Mouse (Mus musculus) forebrain, embryonic 16.5 days (tissue): Measurements from ENCODE around the gene Akr1c13. TPM values are rescaled to one million over a fixed set of nuclear protein-coding genes. Genes with fewer than 3 reads are reported as not detected.

Experiments
- ATAC-seq: fragments of 200-750 bp; cut with Nextera tagmentation; 2 replicates; pipeline ENCODE4 v1.8.0; 2017; ENCODE audit warnings: mild to moderate bottlenecking, moderate library complexity
- H3K27ac ChIP-seq: fragments of 300-500 bp; sonication (generic); 2 replicates; pipeline ENCODE4 v1.5.1; 2014; ENCODE audit warnings: low read length, control low read depth
- H3K27me3 ChIP-seq: fragments of 300-500 bp; sonication (generic); replicated peaks from 2 replicates; pipeline ENCODE4 v1.6.1; 2014; ENCODE audit warnings: low read length; ENCODE audit not compliant: control insufficient read depth, insufficient read depth
- H3K36me3 ChIP-seq: fragments of 300-500 bp; sonication (generic); 2 replicates; pipeline ENCODE4 v1.6.1; 2014; ENCODE audit not compliant: control insufficient read depth, insufficient read depth
- H3K4me1 ChIP-seq: fragments of 300-500 bp; sonication (generic); replicated peaks from 2 replicates; pipeline ENCODE4 v1.6.1; 2014; ENCODE audit warnings: low read length; ENCODE audit not compliant: control insufficient read depth, insufficient read depth
- H3K4me2 ChIP-seq: fragments of 300-500 bp; sonication (generic); 2 replicates; pipeline ENCODE4 v1.6.1; 2014; ENCODE audit warnings: mild to moderate bottlenecking, low read length, control low read depth
- H3K4me3 ChIP-seq: fragments of 300-500 bp; sonication (generic); replicated peaks from 2 replicates; pipeline ENCODE4 v1.5.1; 2014; ENCODE audit warnings: mild to moderate bottlenecking, low read length, control low read depth
- H3K9ac ChIP-seq: fragments of 300-500 bp; sonication (generic); replicated peaks from 2 replicates; pipeline ENCODE4 v1.6.1; 2014; ENCODE audit warnings: low read depth, low read length, control low read depth
- H3K9me3 ChIP-seq: fragments of 300-500 bp; sonication (generic); 2 replicates; pipeline ENCODE4 v1.6.1; 2016; ENCODE audit warnings: low read length; ENCODE audit not compliant: control insufficient read depth
- WGBS: fragments of 180-500 bp; shearing (Covaris S2); extraction: QIAGEN DNeasy Blood & Tissue Kit; methylation state at CpG from one replicate; pipeline ENCODE4 v1.1.7; 2014; 5-methylcytosine and 5-hydroxymethylcytosine counted together
- polyA plus RNA-seq: library from polyadenylated mRNA; unstranded; fragments of >200 nt; fragmentation: Nextera tagmentation; extraction: Ambion mirVana; gene quantifications from 2 replicates; pipeline ENCODE4 v1.2.1, GENCODE M21; 2015

Gene Akr1c13
- polyA plus RNA-seq, 1 experiment from 2014 or later, result 3.1 TPM

- Histone ChIP-seq H3K36me3 (no peaks in the 10 kb centered on the region), H3K9me3 (no peaks in the 10 kb centered on the region), H3K4me3 (no peak overlapping the region), H3K27ac (no peak overlapping the region), H3K4me1 (no peaks in the 10 kb centered on the region), H3K9ac (no peak overlapping the region), H3K27me3 (no peaks in the 10 kb centered on the region), H3K4me2 (no peak overlapping the region)
- ATAC-seq, result no peak
- WGBS, result 91% methylated on average over 8 of the region's 8 CpGs
These were observed 40.1 kb downstream of the Akr1c13 start for GRCm38 (mm10) chr13:4230841-4231623.

- H3K9ac ChIP-seq, result no peak overlapping the region
- 89% methylated on average over 1 of the region's 1 CpGs for WGBS
- no peak overlapping the region for H3K4me2 ChIP-seq
- ATAC-seq, result no peak
- no peaks in the 10 kb centered on the region for H3K9me3 ChIP-seq
- no peak overlapping the region for H3K27ac ChIP-seq
- H3K4me3 ChIP-seq, result no peak overlapping the region
- H3K27me3 ChIP-seq, result no peaks in the 10 kb centered on the region
- H3K36me3 ChIP-seq, result no peaks in the 10 kb centered on the region
- no peaks in the 10 kb centered on the region for H3K4me1 ChIP-seq
These were observed 42.2 kb downstream of the Akr1c13 start for GRCm38 (mm10) chr13:4233135-4233534.

GRCm38 (mm10) chr13:4233536-4234172, 42.7 kb downstream of the Akr1c13 start:
- H3K4me2 ChIP-seq, result no peak overlapping the region
- H3K4me3 ChIP-seq, result no peak overlapping the region
- H3K36me3 ChIP-seq, result no peaks in the 10 kb centered on the region
- H3K27me3 ChIP-seq, result no peaks in the 10 kb centered on the region
- H3K4me1 ChIP-seq, result no peaks in the 10 kb centered on the region
- no peak overlapping the region for H3K9ac ChIP-seq
- H3K27ac ChIP-seq, result no peak overlapping the region
- no peaks in the 10 kb centered on the region for H3K9me3 ChIP-seq
- ATAC-seq, result no peak
- WGBS, result 86% methylated on average over 3 of the region's 3 CpGs

- H3K4me2 ChIP-seq, result peak overlapping the region; percentile 55
- WGBS, result 2% methylated on average over 13 of the region's 13 CpGs
- H3K27me3 ChIP-seq, result no peaks in the 10 kb centered on the region
- no peak overlapping the region for H3K27ac ChIP-seq
- ATAC-seq, result peak; percentile 95
- H3K4me1 ChIP-seq, result no peaks in the 10 kb centered on the region
- no peaks in the 10 kb centered on the region for H3K36me3 ChIP-seq
- peak overlapping the region; percentile 41 for H3K4me3 ChIP-seq
- H3K9me3 ChIP-seq, result no peaks in the 10 kb centered on the region
- peak overlapping the region; percentile 63 for H3K9ac ChIP-seq
These were observed 54.1 kb downstream of the Akr1c13 start for GRCm38 (mm10) chr13:4244861-4245559.

GRCm38 (mm10) chr13:4249347-4249746, 58.4 kb downstream of the Akr1c13 start:
- 61% methylated on average over 3 of the region's 3 CpGs for WGBS
- Histone ChIP-seq H3K27me3 (no peaks in the 10 kb centered on the region), H3K27ac (no peak overlapping the region), H3K9ac (no peak overlapping the region), H3K9me3 (no peaks in the 10 kb centered on the region), H3K4me2 (no peak overlapping the region), H3K4me1 (no peaks in the 10 kb centered on the region), H3K36me3 (no peaks in the 10 kb centered on the region), H3K4me3 (no peak overlapping the region)
- no peak for ATAC-seq

Other genes with a start within 250 kb of the Akr1c13 start
- gene Ucn3, start 245.8 kb upstream of the Akr1c13 start, polyA plus RNA-seq, result 0.21 and 0.56 TPM in 2 replicates
- 0.71 and 1.0 TPM in 2 replicates for gene Akr1c14, start 142.1 kb upstream of the Akr1c13 start, polyA plus RNA-seq
- gene Akr1c18, start 40.5 kb upstream of the Akr1c13 start, polyA plus RNA-seq, result 0.23 and 0.41 TPM in 2 replicates
- gene Akr1c19, start 37.5 kb downstream of the Akr1c13 start, polyA plus RNA-seq, result 8.6 and 9.7 TPM in 2 replicates
- gene Akr1c12, start 88.3 kb downstream of the Akr1c13 start, polyA plus RNA-seq, result 0.21 TPM in 1 of 2 replicates, not detected in the other
- not detected in 2 replicates for gene Akr1c6, start 243.2 kb downstream of the Akr1c13 start, polyA plus RNA-seq